Mouse (Mus musculus) bone marrow, adult 2 months (tissue): ENCODE data around the gene Gm11444. TPM values are rescaled to one million over a fixed set of nuclear protein-coding genes. Genes with fewer than 3 reads are reported as not detected.

Experiments
- H3K27ac ChIP-seq: fragments of 200-500 bp; 2 replicates; pipeline ENCODE4 v1.5.1; 2012; ENCODE audit warnings: low read depth, mild to moderate bottlenecking, control low read depth, inconsistent platforms, low read length; ENCODE audit not compliant: control insufficient read depth, poor library complexity, insufficient read depth
- H3K4me1 ChIP-seq: fragments of 200-500 bp; 2 replicates; pipeline ENCODE4 v1.6.1; 2011; ENCODE audit warnings: low read length; ENCODE audit not compliant: control insufficient read depth, insufficient read depth
- H3K4me3 ChIP-seq: fragments of 200-500 bp; replicated peaks from 2 replicates; pipeline ENCODE3; 2011; ENCODE audit warnings: mild to moderate bottlenecking, low read depth, low read length, control low read depth; ENCODE audit not compliant: control insufficient read depth
- CTCF ChIP-seq: fragments of 200-500 bp; IDR thresholded peaks from 2 replicates; pipeline ENCODE4 v1.5.1; 2011; ENCODE audit warnings: low read length, control low read depth; ENCODE audit not compliant: control insufficient read depth, insufficient read depth
- POLR2A ChIP-seq: fragments of 200-500 bp; IDR thresholded peaks from 2 replicates; pipeline ENCODE4 v1.6.1; 2011; ENCODE audit warnings: low read depth, mild to moderate bottlenecking, control low read depth, low read length, borderline replicate concordance; ENCODE audit not compliant: control insufficient read depth
- WGBS: fragments of 180-500 bp; shearing (Covaris S2); methylation state at CpG from one replicate; pipeline ENCODE4 v1.1.7; 2018; 5-methylcytosine and 5-hydroxymethylcytosine counted together
- polyA plus RNA-seq: library from polyadenylated mRNA; stranded (reverse); fragments of >200 nt; gene quantifications from 2 replicates; pipeline ENCODE4 v1.2.4, GENCODE M21; 2011; ENCODE audit warnings: low replicate concordance; ENCODE audit not compliant: missing spikeins, insufficient read depth, insufficient read length

Gm11444 gene
- polyA plus RNA-seq, 1 experiment = not detected

DNA sequence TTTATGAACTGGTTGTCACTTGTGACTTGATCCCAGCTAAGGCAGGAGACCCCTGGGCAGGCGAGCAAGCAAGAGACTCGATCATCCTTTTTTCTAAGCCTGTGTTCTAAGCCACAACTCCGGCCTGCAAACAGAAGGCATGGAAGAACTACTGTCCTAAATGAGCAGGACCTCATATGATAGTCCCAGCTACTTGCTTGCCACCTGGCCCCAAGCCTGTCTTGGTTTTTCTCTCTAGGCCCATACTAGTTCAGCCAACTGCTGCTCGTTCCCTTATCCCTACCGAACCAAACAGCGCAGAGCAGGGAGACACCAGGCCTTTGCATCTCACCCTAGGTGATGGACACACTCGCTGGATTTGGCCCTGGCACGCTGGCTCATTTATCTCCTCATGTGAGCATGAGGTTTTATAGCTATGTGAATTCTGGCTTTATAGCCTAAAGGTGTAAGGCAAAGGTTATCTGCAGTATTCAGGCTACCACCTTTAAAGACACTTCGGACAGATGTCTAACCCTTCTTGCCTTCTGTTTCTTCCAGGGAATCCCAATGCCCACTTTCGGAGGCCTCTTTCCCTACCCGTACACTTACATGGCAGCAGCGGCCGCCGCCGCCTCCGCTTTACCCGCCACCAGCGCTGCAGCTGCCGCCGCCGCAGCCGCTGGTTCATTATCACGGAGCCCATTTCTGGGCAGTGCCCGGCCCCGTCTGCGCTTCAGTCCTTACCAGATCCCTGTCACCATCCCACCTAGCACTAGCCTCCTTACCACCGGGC, 9.9 kb downstream of the Gm11444 start:
- TF ChIP-seq CTCF (no peak), POLR2A (no peak)
- H3K27ac ChIP-seq = no peak overlapping the region
- 9% methylated on average over 27 of the region's 27 CpGs for WGBS
- H3K4me1 ChIP-seq = no peaks in the 10 kb centered on the region; the same call in 1 of the 2 replicates
- H3K4me3 ChIP-seq = no peak overlapping the region

DNA sequence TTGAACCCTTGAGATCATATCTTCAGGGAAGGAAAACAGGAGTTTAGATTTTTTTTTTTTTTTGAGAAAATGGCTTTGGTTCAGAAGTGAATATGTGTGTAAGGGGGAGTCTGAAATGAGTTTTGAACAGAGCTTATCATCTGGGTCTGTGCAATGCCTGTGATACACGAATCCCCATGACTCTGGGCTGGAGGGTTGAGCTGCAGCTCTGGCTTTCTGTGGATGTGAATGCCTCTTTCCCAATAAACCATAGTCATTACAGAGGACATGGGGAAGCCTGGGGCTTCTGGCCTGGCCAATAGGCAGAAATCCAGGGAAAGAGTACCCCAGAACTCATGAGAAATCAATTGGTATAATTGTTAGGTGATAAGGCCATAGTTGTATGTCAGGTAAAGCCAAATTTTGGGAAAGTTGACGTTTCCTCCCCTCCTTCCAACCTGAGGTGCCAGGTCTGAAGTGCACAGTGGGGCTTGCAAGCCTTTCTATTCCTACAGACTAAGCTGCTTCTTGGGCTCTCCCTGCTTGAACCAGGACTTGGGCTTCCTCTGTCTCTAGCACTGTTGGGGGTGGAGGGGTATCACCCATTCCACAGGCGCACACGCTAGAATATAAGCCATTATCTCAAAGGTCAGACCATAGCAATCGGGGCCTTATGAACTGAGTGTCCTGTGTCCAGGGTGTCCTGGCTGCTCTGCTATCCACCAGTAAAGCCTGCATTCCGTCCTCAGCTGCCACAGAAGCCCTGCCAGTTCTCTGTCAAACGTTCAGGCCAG, 10.7 kb downstream of the Gm11444 start:
- Histone ChIP-seq H3K4me1 (no peaks in the 10 kb centered on the region; the same call in 1 of the 2 replicates), H3K4me3 (no peak overlapping the region), H3K27ac (no peak overlapping the region)
- WGBS = 32% methylated on average over 7 of the region's 7 CpGs
- TF ChIP-seq POLR2A (no peak), CTCF (no peak)

DNA sequence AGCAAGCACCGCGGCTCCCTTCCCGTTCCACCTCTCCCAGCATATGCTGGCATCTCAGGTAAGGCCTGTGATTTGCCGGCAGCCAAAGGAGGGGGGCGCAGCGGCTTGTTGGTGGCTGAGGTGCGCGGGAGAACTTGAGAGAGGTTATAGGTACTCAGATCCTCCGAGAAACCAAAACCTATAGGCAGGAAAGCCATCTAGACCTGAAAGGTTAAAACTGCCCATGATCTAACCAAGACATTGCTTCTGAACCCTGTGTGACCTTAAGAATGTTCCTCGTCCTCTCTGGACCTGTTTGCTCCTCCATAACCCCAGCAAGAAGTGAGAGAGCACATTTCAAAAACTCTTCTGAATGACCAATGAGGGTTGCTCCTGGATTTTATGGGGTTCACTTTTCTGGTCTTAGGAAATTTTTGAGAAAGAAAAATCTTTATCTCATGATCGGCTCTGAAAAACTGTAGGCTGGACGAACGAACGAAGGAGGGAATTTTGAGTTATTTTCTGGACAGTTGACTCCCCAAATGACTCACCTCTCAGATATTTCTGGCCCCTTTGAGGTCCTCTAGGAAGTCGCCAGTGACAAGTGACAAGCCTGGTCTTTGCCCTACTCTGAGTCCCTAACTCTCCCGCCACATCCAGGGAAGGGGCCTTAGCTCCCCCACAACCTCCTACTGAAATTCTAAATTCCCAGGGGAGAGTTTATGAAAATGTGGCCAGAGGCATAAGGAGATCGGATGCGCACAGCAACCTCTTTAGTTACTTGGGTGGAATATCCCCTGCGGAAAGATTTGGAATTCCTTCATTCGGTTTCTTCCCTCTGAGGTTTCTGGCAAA, 11.5 kb downstream of the Gm11444 start:
- Histone ChIP-seq H3K4me1 (no peaks in the 10 kb centered on the region; the same call in 1 of the 2 replicates), H3K27ac (no peak overlapping the region), H3K4me3 (no peak overlapping the region)
- 17% methylated on average over 20 of the region's 20 CpGs for WGBS
- TF ChIP-seq CTCF (no peak), POLR2A (no peak)

DNA sequence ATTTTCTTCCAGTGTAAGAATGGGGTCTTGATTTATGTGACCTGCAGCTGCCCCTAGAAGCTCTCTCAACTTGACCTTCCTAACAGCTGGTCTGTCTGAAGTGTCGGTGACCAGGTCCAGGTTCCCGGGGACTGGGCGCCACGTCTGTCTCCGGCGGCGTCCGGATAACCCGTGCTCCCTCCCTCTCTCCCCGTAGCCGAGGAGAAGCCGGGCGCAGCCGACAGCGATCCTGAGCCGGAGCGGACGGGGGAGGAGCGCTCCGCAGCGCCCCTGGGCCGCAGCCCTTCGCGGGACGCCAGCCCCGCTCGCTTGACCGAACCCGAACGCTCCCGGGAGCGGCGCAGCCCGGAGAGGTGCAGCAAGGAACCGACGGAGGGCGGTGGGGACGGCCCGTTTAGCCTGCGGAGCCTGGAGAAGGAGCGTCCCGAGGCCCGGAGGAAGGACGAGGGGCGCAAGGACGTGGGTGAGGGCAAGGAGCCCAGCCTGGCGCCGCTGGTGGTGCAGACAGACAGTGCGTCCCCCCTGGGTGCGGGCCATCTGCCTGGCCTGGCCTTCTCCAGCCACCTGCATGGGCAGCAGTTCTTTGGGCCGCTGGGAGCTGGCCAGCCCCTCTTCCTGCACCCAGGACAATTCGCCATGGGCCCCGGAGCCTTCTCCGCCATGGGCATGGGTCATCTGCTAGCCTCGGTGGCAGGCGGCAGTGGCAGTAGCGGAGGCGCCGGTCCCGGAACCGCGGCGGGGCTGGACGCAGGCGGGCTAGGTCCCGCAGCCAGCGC, 12.3 kb downstream of the Gm11444 start:
- Histone ChIP-seq H3K4me1 (no peaks in the 10 kb centered on the region; the same call in 1 of the 2 replicates), H3K4me3 (no peak overlapping the region), H3K27ac (no peak overlapping the region; the same call in 1 of the 2 replicates)
- WGBS = 4% methylated on average over 67 of the region's 67 CpGs
- TF ChIP-seq POLR2A (no peak), CTCF (no peak)

DNA sequence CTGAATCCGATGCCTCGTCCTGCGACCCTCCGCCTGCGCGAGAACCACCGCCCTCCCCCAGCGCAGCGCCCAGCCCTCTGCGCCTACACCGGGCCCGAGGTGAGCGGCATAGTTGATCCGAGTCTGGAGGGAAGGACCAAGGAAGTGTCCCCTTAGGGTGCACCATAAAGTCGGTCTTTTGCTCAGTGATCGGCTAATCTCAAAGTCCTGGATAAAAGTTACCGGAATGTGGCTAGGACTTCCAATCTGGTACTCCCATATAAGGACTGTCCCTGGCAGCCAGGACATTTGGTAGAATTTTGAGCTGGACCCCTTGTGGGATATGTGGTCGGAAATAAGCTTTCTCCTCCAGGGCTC, 12.9 kb downstream of the Gm11444 start:
- TF ChIP-seq POLR2A (no peak), CTCF (no peak)
- H3K4me3 ChIP-seq = no peak overlapping the region

DNA sequence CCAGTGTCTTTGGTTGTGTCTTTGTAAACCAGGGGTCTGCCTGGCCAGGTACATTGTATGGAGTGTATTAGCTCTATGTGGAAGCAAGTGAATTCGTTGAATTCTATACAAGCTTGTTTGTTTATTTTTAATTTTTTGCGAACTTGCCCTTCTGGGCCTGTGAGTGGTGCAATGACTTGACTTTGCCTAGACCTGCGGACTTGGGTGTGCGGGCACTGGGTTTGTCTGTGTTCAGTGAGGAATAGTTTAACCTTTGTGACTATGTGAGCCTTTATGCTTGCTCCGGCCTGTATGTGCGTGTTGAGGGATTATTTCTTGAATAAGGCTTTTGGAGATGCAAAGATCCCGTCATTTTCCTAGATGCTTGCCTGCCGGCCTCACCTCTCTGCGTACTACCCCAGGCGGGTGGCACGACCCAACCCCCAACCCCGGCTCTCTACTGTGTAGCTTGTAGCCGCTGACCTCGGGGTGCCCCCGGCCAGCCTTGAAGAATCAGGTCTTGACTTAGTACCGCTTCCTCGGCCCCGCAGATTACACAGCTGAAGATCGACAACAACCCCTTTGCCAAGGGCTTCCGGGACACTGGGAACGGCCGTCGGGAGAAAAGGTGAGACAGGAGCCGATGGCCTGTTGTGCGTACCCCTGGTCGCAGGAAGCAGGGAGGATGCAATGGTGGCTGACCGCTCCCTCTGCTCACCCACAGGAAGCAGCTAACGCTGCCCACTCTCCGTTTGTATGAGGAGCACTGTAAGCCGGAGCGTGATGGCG, 13.4 kb downstream of the Gm11444 start:
- WGBS = 8% methylated on average over 32 of the region's 32 CpGs
- Histone ChIP-seq H3K4me3 (no peak overlapping the region), H3K4me1 (no peaks in the 10 kb centered on the region; the same call in 1 of the 2 replicates), H3K27ac (no peak overlapping the region; the same call in 1 of the 2 replicates)
- no peak for TF ChIP-seq CTCF
- TF ChIP-seq POLR2A = no peak

More for the DNA sequence above, 12.9 kb downstream of the Gm11444 start:
- H3K4me1 ChIP-seq = no peaks in the 10 kb centered on the region; the same call in 1 of the 2 replicates
- 6% methylated on average over 18 of the region's 18 CpGs for WGBS
- H3K27ac ChIP-seq = no peak overlapping the region

DNA sequence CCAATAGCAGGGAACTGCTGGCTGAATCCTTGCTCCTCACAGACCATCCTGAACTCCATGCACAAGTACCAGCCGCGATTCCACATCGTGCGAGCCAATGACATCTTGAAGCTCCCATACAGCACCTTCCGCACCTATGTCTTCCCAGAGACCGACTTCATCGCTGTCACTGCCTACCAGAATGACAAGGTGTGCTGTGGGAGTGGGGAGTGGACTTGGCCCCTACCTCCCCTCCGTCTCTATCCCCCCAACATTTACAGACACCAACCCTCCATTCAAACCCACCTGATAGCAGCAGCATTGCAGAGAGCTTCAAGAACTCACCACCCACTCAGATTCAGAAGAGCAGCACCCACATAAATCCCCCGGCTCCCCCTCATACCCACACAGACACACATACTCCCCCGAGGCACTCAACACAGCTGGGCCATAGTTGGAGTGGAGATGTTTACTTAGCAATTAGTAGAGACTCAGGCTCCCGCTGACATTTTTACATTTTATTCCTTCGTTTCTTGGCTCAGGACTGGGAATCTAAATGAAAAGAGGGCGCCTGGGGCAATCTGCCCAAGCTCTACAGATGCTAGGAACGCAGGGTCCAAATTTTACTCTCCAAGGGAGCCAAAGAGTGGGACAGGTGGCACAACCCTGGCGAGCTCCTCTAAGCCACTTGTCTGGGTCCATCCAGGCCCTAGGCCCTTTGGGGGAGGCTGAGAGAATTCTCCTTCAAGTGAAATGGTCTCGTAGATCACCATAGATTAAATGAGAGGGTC, 14.2 kb downstream of the Gm11444 start:
- TF ChIP-seq POLR2A (no peak), CTCF (no peak)
- Histone ChIP-seq H3K27ac (no peak overlapping the region), H3K4me1 (no peaks in the 10 kb centered on the region; the same call in 1 of the 2 replicates), H3K4me3 (no peak overlapping the region)
- 14% methylated on average over 16 of the region's 16 CpGs for WGBS
